Mouse (Mus musculus) hindbrain, embryonic 14.5 days (tissue): ENCODE results near the gene Xntrpc. TPM values are rescaled to one million over a fixed set of nuclear protein-coding genes. Genes with fewer than 3 reads are reported as not detected.

Source experiments
- ATAC-seq: fragments of 200-750 bp; cut with Nextera tagmentation; 2 replicates; pipeline ENCODE4 v1.8.0; 2017; ENCODE audit warnings: moderate number of reproducible peaks, mild to moderate bottlenecking, moderate TSS enrichment, moderate library complexity; ENCODE audit not compliant: low FRiP score
- DNase-seq: peaks from one replicate; pipeline ENCODE4 v3.0.0-alpha.2; 2015; ENCODE audit warnings: low spot score
- H3K27ac ChIP-seq: fragments of 300-500 bp; sonication (generic); 2 replicates; pipeline ENCODE4 v1.5.1; 2014; ENCODE audit warnings: mild to moderate bottlenecking, moderate library complexity
- H3K27me3 ChIP-seq: fragments of 300-500 bp; sonication (generic); 2 replicates; pipeline ENCODE4 v1.6.1; 2014; ENCODE audit warnings: mild to moderate bottlenecking, low read length, mixed read lengths; ENCODE audit not compliant: control insufficient read depth, insufficient read depth
- H3K36me3 ChIP-seq: fragments of 300-500 bp; sonication (generic); replicated peaks from 2 replicates; pipeline ENCODE4 v1.6.1; 2014; ENCODE audit not compliant: control insufficient read depth, insufficient read depth
- H3K4me1 ChIP-seq: fragments of 300-500 bp; sonication (generic); replicated peaks from 2 replicates; pipeline ENCODE4 v1.6.1; 2014; ENCODE audit warnings: antibody characterized with exemption, low read length, mixed read lengths; ENCODE audit not compliant: control insufficient read depth, insufficient read depth
- H3K4me2 ChIP-seq: fragments of 300-500 bp; sonication (generic); replicated peaks from 2 replicates; pipeline ENCODE4 v1.6.1; 2014; ENCODE audit warnings: mild to moderate bottlenecking, moderate library complexity
- H3K4me3 ChIP-seq: fragments of 300-500 bp; sonication (generic); replicated peaks from 2 replicates; pipeline ENCODE4 v1.5.1; 2014; ENCODE audit warnings: mild to moderate bottlenecking, low read length
- H3K9ac ChIP-seq: fragments of 300-500 bp; sonication (generic); 2 replicates; pipeline ENCODE4 v1.6.1; 2014
- H3K9me3 ChIP-seq: fragments of 300-500 bp; sonication (generic); 2 replicates; pipeline ENCODE4 v1.6.1; 2016; ENCODE audit warnings: low read length; ENCODE audit not compliant: control insufficient read depth
- WGBS: fragments of 180-500 bp; shearing (Covaris S2); extraction: QIAGEN DNeasy Blood & Tissue Kit; methylation state at CpG from one replicate; pipeline ENCODE4 v1.1.7; 2014; 5-methylcytosine and 5-hydroxymethylcytosine counted together
- polyA plus RNA-seq: library from polyadenylated mRNA; unstranded; fragments of >200 nt; fragmentation: Nextera tagmentation; extraction: Ambion mirVana; gene quantifications from 2 replicates; pipeline ENCODE4 v1.2.1, GENCODE M21; 2014

Xntrpc gene
- polyA plus RNA-seq, 1 experiment from 2014 or later = 1.2 TPM

GRCm38 (mm10) chr7:102076714-102077296 is 11.3 kb downstream of the Xntrpc start:
- no peaks in the 10 kb centered on the region for H3K27me3 ChIP-seq
- H3K4me2 ChIP-seq = no peak overlapping the region
- H3K27ac ChIP-seq = no peak overlapping the region
- DNase-seq (no peak), ATAC-seq (no peak)
- H3K9ac ChIP-seq = no peak overlapping the region
- no peaks in the 10 kb centered on the region for H3K4me1 ChIP-seq
- H3K9me3 ChIP-seq = no peaks in the 10 kb centered on the region
- H3K4me3 ChIP-seq = no peak overlapping the region
- 78% methylated on average over 7 of the region's 7 CpGs for WGBS
- peaks cover 91% of the 10 kb centered on the region for H3K36me3 ChIP-seq

GRCm38 (mm10) chr7:102078517-102078916 is 13.0 kb downstream of the Xntrpc start:
- H3K4me1 ChIP-seq = no peaks in the 10 kb centered on the region
- DNase-seq (peak; percentile 52), ATAC-seq (no peak)
- no peak overlapping the region for H3K4me2 ChIP-seq
- H3K4me3 ChIP-seq = no peak overlapping the region
- no peak overlapping the region for H3K27ac ChIP-seq
- 78% methylated on average over 7 of the region's 7 CpGs for WGBS
- no peaks in the 10 kb centered on the region for H3K9me3 ChIP-seq
- no peaks in the 10 kb centered on the region for H3K27me3 ChIP-seq
- H3K9ac ChIP-seq = no peak overlapping the region
- H3K36me3 ChIP-seq = peaks cover 90% of the 10 kb centered on the region

- Histone ChIP-seq H3K4me2 (no peak overlapping the region), H3K27ac (no peak overlapping the region), H3K4me1 (no peaks in the 10 kb centered on the region), H3K9ac (no peak overlapping the region), H3K27me3 (no peaks in the 10 kb centered on the region), H3K4me3 (no peak overlapping the region), H3K9me3 (no peaks in the 10 kb centered on the region), H3K36me3 (peaks cover 89% of the 10 kb centered on the region)
- DNase-seq (no peak), ATAC-seq (no peak)
- WGBS = 92% methylated on average over 8 of the region's 8 CpGs
Observed at GRCm38 (mm10) chr7:102080311-102080710, 14.8 kb downstream of the Xntrpc start.

GRCm38 (mm10) chr7:102081784-102082183 is 16.3 kb downstream of the Xntrpc start:
- ATAC-seq = no peak
- no peaks in the 10 kb centered on the region for H3K27me3 ChIP-seq
- no peak overlapping the region for H3K27ac ChIP-seq
- H3K9ac ChIP-seq = no peak overlapping the region
- H3K4me1 ChIP-seq = no peaks in the 10 kb centered on the region
- H3K4me3 ChIP-seq = no peak overlapping the region
- peaks cover 81% of the 10 kb centered on the region for H3K36me3 ChIP-seq
- H3K4me2 ChIP-seq = no peak overlapping the region
- 95% methylated on average over 5 of the region's 5 CpGs for WGBS
- no peaks in the 10 kb centered on the region for H3K9me3 ChIP-seq
- no peak for DNase-seq

- Histone ChIP-seq H3K9ac (no peak within 1 kb of the TSS), H3K27me3 (no peaks in the 10 kb centered on the region), H3K4me2 (no peak within 1 kb of the TSS), H3K9me3 (no peaks in the 10 kb centered on the region), H3K27ac (no peak within 1 kb of the TSS), H3K4me1 (no peaks in the 10 kb centered on the region), H3K36me3 (peaks cover 71% of the 10 kb centered on the region), H3K4me3 (no peak within 1 kb of the TSS)
- WGBS = 79% methylated on average over 5 of the region's 5 CpGs
- DNase-seq (no peak), ATAC-seq (no peak)
Observed at GRCm38 (mm10) chr7:102082816-102083215, 17.3 kb downstream of the Xntrpc start, which contains the start of gene Trpc2. Trpc2 (plus strand) TSS chr7:102083116.

- WGBS = 94% methylated on average over 26 of the region's 26 CpGs
- ATAC-seq = no peak; the same call in 1 of the 2 replicates
- H3K36me3 ChIP-seq = peaks cover 60% of the 10 kb centered on the region
Observed at GRCm38 (mm10) chr7:102084041-102084696, 18.7 kb downstream of the Xntrpc start.

GRCm38 (mm10) chr7:102087336-102087735 is 21.8 kb downstream of the Xntrpc start:
- no peaks in the 10 kb centered on the region for H3K4me1 ChIP-seq
- H3K4me3 ChIP-seq = no peak overlapping the region
- DNase-seq (no peak), ATAC-seq (no peak)
- peaks cover 35% of the 10 kb centered on the region for H3K36me3 ChIP-seq
- WGBS = 92% methylated on average over 4 of the region's 4 CpGs
- H3K4me2 ChIP-seq = no peak overlapping the region
- no peaks in the 10 kb centered on the region for H3K27me3 ChIP-seq
- no peak overlapping the region for H3K9ac ChIP-seq
- no peak overlapping the region for H3K27ac ChIP-seq
- no peaks in the 10 kb centered on the region for H3K9me3 ChIP-seq

More at GRCm38 (mm10) chr7:102084041-102084696, 18.7 kb downstream of the Xntrpc start:
- no peak for DNase-seq
- Histone ChIP-seq H3K4me1 (no peaks in the 10 kb centered on the region), H3K9ac (no peak overlapping the region), H3K4me3 (no peak overlapping the region), H3K27me3 (no peaks in the 10 kb centered on the region), H3K9me3 (no peaks in the 10 kb centered on the region), H3K27ac (no peak overlapping the region), H3K4me2 (no peak overlapping the region)

GRCm38 (mm10) chr7:102099760-102100661 is 34.5 kb downstream of the Xntrpc start:
- no peak for DNase-seq
- no peak overlapping the region for H3K4me3 ChIP-seq
- WGBS = 6% methylated on average over 30 of the region's 30 CpGs
- H3K4me2 ChIP-seq = peak overlapping the region; percentile 43
- no peaks in the 10 kb centered on the region for H3K9me3 ChIP-seq
- peaks cover 5% of the 10 kb centered on the region for H3K4me1 ChIP-seq
- H3K36me3 ChIP-seq = no peaks in the 10 kb centered on the region
- H3K9ac ChIP-seq = no peak overlapping the region
- H3K27me3 ChIP-seq = no peaks in the 10 kb centered on the region
- peak; percentile 28 for ATAC-seq
- no peak overlapping the region for H3K27ac ChIP-seq

- H3K9me3 ChIP-seq = no peaks in the 10 kb centered on the region
- 64% methylated on average over 5 of the region's 5 CpGs for WGBS
- H3K27me3 ChIP-seq = no peaks in the 10 kb centered on the region
- H3K27ac ChIP-seq = no peak overlapping the region
- DNase-seq (no peak), ATAC-seq (no peak)
- no peaks in the 10 kb centered on the region for H3K36me3 ChIP-seq
- no peak overlapping the region for H3K9ac ChIP-seq
- no peak overlapping the region for H3K4me3 ChIP-seq
- peaks cover 5% of the 10 kb centered on the region for H3K4me1 ChIP-seq
- H3K4me2 ChIP-seq = no peak overlapping the region
Observed at GRCm38 (mm10) chr7:102100868-102101267, 35.4 kb downstream of the Xntrpc start.
